Mouse (Mus musculus): ENCODE measurements around the gene Spg7. TPM values are rescaled to one million over a fixed set of nuclear protein-coding genes. Genes with fewer than 3 reads are reported as not detected.

The Spg7 gene
- total and polyA plus RNA-seq, 3 experiments, result 28.9 to 36.0 TPM; not detected in 1

GRCm38 (mm10) chr8:123021259-123021658, 41.5 kb upstream of the Spg7 start:
- Histone ChIP-seq H3K27ac (ENCODE audit: control insufficient read depth, low read depth, low read length) (no peak overlapping the region), H3K4me1 (ENCODE audit: control insufficient read depth in 1 of 2, insufficient read depth in 2 of 2, low read length in 2 of 2) (peaks cover 0 to 10% of the 10 kb centered on the region in 2 experiments; a peak in 2 of 4 replicates), H3K27me3 (ENCODE audit: control insufficient read depth in 1 of 2, insufficient read depth in 2 of 2, low read length in 2 of 2) (no peaks in the 10 kb centered on the region), H3K36me3 (ENCODE audit: control insufficient read depth in 1 of 2, insufficient read depth in 2 of 2, low read length in 2 of 2) (peaks cover 12 to 25% of the 10 kb centered on the region in 2 experiments), H3K9me3 (replicated peaks; ENCODE audit: insufficient read depth, low read length) (no peaks in the 10 kb centered on the region), H3K79me2 (ENCODE audit: control insufficient read depth, insufficient read depth, low read length, poor library complexity) (peaks cover 89% of the 10 kb centered on the region), H3K9ac (ENCODE audit: control insufficient read depth, low read depth, low read length, poor library complexity, severe bottlenecking) (no peak overlapping the region), H3K4me3 (ENCODE audit: control insufficient read depth in 1 of 2, insufficient read depth in 1 of 2, low read depth in 2 of 2, low read length in 2 of 2) (no peak overlapping the region)
- TF ChIP-seq TBP (IDR thresholded peaks at IDR 0.05; ENCODE audit: low read depth, low read length) (no peak), MAFK (IDR thresholded peaks at IDR 0.05; ENCODE audit: borderline replicate concordance, low read depth, low read length) (no peak), TAL1 (IDR thresholded peaks at IDR 0.05; ENCODE audit: low read length) (no peak), EP300 (IDR thresholded peaks at IDR 0.05; ENCODE audit: low read depth in 1 of 2, low read length in 2 of 2) (no peak), USF2 (IDR thresholded peaks at IDR 0.05; ENCODE audit: borderline replicate concordance in 1 of 2, insufficient read depth in 1 of 2, low read depth in 1 of 2, low read length in 2 of 2) (no peak), ZMIZ1 (IDR thresholded peaks at IDR 0.05; ENCODE audit: low read depth, low read length) (no peak), ZNF384 (IDR thresholded peaks at IDR 0.05; ENCODE audit: low read depth, low read length) (no peak), POLR2AphosphoS2 (IDR thresholded peaks at IDR 0.05; ENCODE audit: low read length) (no peak), UBTF (IDR thresholded peaks at IDR 0.05; ENCODE audit: borderline replicate concordance, insufficient read depth, low read depth, low read length) (no peak), NELFE (IDR thresholded peaks at IDR 0.05; ENCODE audit: low read depth, low read length) (no peak)
- DNase-seq (ENCODE audit: low read depth, low spot score), result no peak

- peaks cover 12 to 20% of the 10 kb centered on the region in 2 experiments for H3K36me3 ChIP-seq (ENCODE audit: control insufficient read depth in 1 of 2, insufficient read depth in 2 of 2, low read length in 2 of 2)
- peaks cover 2 to 10% of the 10 kb centered on the region in 2 experiments; a peak in 2 of 4 replicates for H3K4me1 ChIP-seq (ENCODE audit: control insufficient read depth in 1 of 2, insufficient read depth in 2 of 2, low read length in 2 of 2)
- peaks cover 89% of the 10 kb centered on the region for H3K79me2 ChIP-seq (ENCODE audit: control insufficient read depth, insufficient read depth, low read length, poor library complexity)
- no peaks in the 10 kb centered on the region for H3K9me3 ChIP-seq (replicated peaks; ENCODE audit: insufficient read depth, low read length)
- no peak for DNase-seq (ENCODE audit: low read depth, low spot score)
- no peak overlapping the region for H3K9ac ChIP-seq (ENCODE audit: control insufficient read depth, low read depth, low read length, poor library complexity, severe bottlenecking)
- no peak for TF ChIP-seq ZKSCAN1 (IDR thresholded peaks at IDR 0.05; ENCODE audit: low read depth, low read length)
- no peak for TF ChIP-seq TAL1 (IDR thresholded peaks at IDR 0.05; ENCODE audit: low read length)
- TF ChIP-seq CHD2 (IDR thresholded peaks at IDR 0.05; ENCODE audit: low read length), result no peak
- no peak for TF ChIP-seq KAT2A (conservative IDR thresholded peaks at IDR 0.05; ENCODE audit: low read depth, low read length)
- no peak for TF ChIP-seq ZMIZ1 (IDR thresholded peaks at IDR 0.05; ENCODE audit: low read depth, low read length)
- TF ChIP-seq GABPA (IDR thresholded peaks at IDR 0.05; ENCODE audit: low read depth, low read length), result no peak
- TF ChIP-seq USF2 (IDR thresholded peaks at IDR 0.05; ENCODE audit: borderline replicate concordance in 1 of 2, insufficient read depth in 1 of 2, low read depth in 1 of 2, low read length in 2 of 2), result no peak
- no peak for TF ChIP-seq RAD21 (IDR thresholded peaks at IDR 0.05; ENCODE audit: low read depth, low read length)
- H3K27me3 ChIP-seq (ENCODE audit: control insufficient read depth in 1 of 2, insufficient read depth in 2 of 2, low read length in 2 of 2), result no peaks in the 10 kb centered on the region
- no peak overlapping the region for H3K4me3 ChIP-seq (ENCODE audit: control insufficient read depth in 1 of 2, insufficient read depth in 1 of 2, low read depth in 2 of 2, low read length in 2 of 2)
- no peak overlapping the region for H3K27ac ChIP-seq (ENCODE audit: control insufficient read depth, low read depth, low read length)
These were observed 40.0 kb upstream of the Spg7 start for GRCm38 (mm10) chr8:123022727-123023126.

Measured in MEL (cell line).